Mouse (Mus musculus): ENCODE results near the gene Pappa2. TPM values are rescaled to one million over a fixed set of nuclear protein-coding genes. Genes with fewer than 3 reads are reported as not detected.

Pappa2 gene
- polyA plus RNA-seq, 1 experiment from 2014 or later = 0.29 TPM

DNA sequence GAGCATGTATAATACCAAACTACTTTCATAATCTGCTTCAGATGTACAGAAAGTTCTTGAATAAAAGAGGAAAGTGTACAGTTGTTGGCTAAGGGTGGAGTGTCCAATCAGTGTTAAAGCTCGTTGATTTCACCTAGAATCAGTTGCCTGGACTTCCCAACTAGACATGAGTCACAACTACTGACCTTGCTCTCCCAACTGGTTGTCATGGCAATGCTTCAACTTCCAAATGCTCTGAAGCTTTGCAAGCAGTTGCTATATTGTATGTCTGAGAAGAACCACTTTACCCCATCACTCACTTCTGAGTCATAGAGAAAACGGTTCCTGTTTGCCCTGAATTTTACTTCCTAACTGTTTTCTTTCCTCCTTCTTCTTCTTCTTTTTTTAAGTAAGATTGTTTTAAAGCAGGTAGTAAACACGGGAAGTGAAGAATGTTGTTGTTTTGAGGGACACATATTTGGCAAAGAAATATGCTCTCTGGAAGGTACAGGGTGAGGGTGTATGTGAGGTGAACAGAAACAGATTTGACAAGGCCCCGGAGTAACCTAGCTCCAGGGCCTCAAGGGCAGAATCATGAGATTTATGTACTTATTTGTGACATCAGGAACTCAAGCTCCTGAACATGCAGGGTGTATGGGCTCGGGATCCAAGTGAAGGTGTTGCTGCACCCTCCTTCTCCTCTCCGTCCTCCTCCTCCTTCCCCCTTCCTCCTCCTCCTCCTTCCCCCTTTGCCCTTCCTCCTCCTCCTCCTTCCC lies 32.1 kb downstream of the Pappa2 start:
- WGBS = 71% methylated on average over 5 of the region's 6 CpGs

GRCm38 (mm10) chr1:158944936-158945335 lies 35.4 kb downstream of the Pappa2 start:
- H3K36me3 ChIP-seq = no peaks in the 10 kb centered on the region
- no peak overlapping the region for H3K4me2 ChIP-seq
- ATAC-seq (replicated peaks; ENCODE audit: insufficient number of reproducible peaks, insufficient read depth, low FRiP score, low read depth) = no peak
- no peaks in the 10 kb centered on the region for H3K4me1 ChIP-seq (replicated peaks)
- H3K27me3 ChIP-seq = no peaks in the 10 kb centered on the region
- WGBS = 42% methylated on average over 4 of the region's 4 CpGs
- no peak overlapping the region for H3K4me3 ChIP-seq
- H3K9me3 ChIP-seq (replicated peaks) = no peaks in the 10 kb centered on the region
- no peak overlapping the region for H3K9ac ChIP-seq
- H3K27ac ChIP-seq = no peak overlapping the region

More for the DNA sequence above, 32.1 kb downstream of the Pappa2 start:
- no peak overlapping the region for H3K27ac ChIP-seq
- H3K9ac ChIP-seq = no peak overlapping the region
- no peaks in the 10 kb centered on the region for H3K36me3 ChIP-seq
- no peak overlapping the region for H3K4me3 ChIP-seq
- H3K27me3 ChIP-seq = no peaks in the 10 kb centered on the region
- H3K4me1 ChIP-seq (replicated peaks) = no peaks in the 10 kb centered on the region
- no peak for ATAC-seq (replicated peaks; ENCODE audit: insufficient number of reproducible peaks, insufficient read depth, low FRiP score, low read depth)
- no peaks in the 10 kb centered on the region for H3K9me3 ChIP-seq (replicated peaks)
- no peak overlapping the region for H3K4me2 ChIP-seq

- no peak for ATAC-seq (replicated peaks; ENCODE audit: insufficient number of reproducible peaks, insufficient read depth, low FRiP score, low read depth)
- Histone ChIP-seq H3K27ac (no peak overlapping the region), H3K4me2 (no peak overlapping the region), H3K4me1 (replicated peaks) (no peaks in the 10 kb centered on the region), H3K36me3 (no peaks in the 10 kb centered on the region), H3K9me3 (replicated peaks) (no peaks in the 10 kb centered on the region), H3K27me3 (no peaks in the 10 kb centered on the region), H3K9ac (no peak overlapping the region), H3K4me3 (no peak overlapping the region)
- 59% methylated on average over 3 of the region's 3 CpGs for WGBS
Observed at GRCm38 (mm10) chr1:158942864-158943263, 37.4 kb downstream of the Pappa2 start.

GRCm38 (mm10) chr1:158940966-158941365 lies 39.3 kb downstream of the Pappa2 start:
- Histone ChIP-seq H3K4me3 (no peak overlapping the region), H3K4me2 (no peak overlapping the region), H3K27me3 (no peaks in the 10 kb centered on the region), H3K36me3 (no peaks in the 10 kb centered on the region), H3K27ac (no peak overlapping the region), H3K4me1 (replicated peaks) (no peaks in the 10 kb centered on the region), H3K9me3 (replicated peaks) (no peaks in the 10 kb centered on the region), H3K9ac (no peak overlapping the region)
- no peak for ATAC-seq (replicated peaks; ENCODE audit: insufficient number of reproducible peaks, insufficient read depth, low FRiP score, low read depth)
- 84% methylated on average over 3 of the region's 3 CpGs for WGBS

GRCm38 (mm10) chr1:158934447-158934846 lies 45.8 kb downstream of the Pappa2 start:
- ATAC-seq (replicated peaks; ENCODE audit: insufficient number of reproducible peaks, insufficient read depth, low FRiP score, low read depth) = no peak
- Histone ChIP-seq H3K36me3 (no peaks in the 10 kb centered on the region), H3K27me3 (no peaks in the 10 kb centered on the region), H3K9ac (no peak overlapping the region), H3K4me2 (no peak overlapping the region), H3K4me1 (replicated peaks) (no peaks in the 10 kb centered on the region), H3K9me3 (replicated peaks) (no peaks in the 10 kb centered on the region), H3K4me3 (no peak overlapping the region), H3K27ac (no peak overlapping the region)
- 81% methylated on average over 3 of the region's 3 CpGs for WGBS

- Histone ChIP-seq H3K4me2 (no peak overlapping the region), H3K27me3 (no peaks in the 10 kb centered on the region), H3K4me1 (replicated peaks) (no peaks in the 10 kb centered on the region), H3K36me3 (no peaks in the 10 kb centered on the region), H3K9ac (no peak overlapping the region), H3K27ac (no peak overlapping the region), H3K9me3 (replicated peaks) (no peaks in the 10 kb centered on the region), H3K4me3 (no peak overlapping the region)
- no peak for ATAC-seq (replicated peaks; ENCODE audit: insufficient number of reproducible peaks, insufficient read depth, low FRiP score, low read depth)
- 78% methylated on average over 6 of the region's 6 CpGs for WGBS
Observed at GRCm38 (mm10) chr1:158931202-158931827, 49.0 kb downstream of the Pappa2 start.

DNA sequence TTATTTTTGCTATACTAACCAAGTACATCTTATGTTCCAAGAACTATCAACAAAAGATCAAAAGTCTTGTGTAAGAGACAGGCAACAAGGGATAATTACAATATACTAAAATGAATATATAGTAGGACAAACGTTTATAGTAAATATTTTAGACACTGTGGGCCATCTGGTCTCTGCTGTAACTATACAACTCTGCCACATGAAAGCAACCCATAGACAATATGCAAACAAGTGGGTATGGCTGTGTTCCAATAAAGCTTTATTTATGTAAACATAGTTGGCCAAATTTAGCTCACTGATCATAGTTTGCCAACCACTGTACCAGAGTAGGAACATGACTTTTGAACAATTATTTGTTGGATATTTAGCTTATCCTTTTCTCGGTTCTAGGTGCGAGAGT lies 50.9 kb downstream of the Pappa2 start:
- no peak for ATAC-seq (replicated peaks; ENCODE audit: insufficient number of reproducible peaks, insufficient read depth, low FRiP score, low read depth)
- H3K4me2 ChIP-seq = no peak overlapping the region
- H3K4me1 ChIP-seq (replicated peaks) = no peaks in the 10 kb centered on the region
- H3K27ac ChIP-seq = no peak overlapping the region
- WGBS = 72% methylated on average over 3 of the region's 3 CpGs
- H3K4me3 ChIP-seq = no peak overlapping the region
- H3K27me3 ChIP-seq = no peaks in the 10 kb centered on the region
- H3K36me3 ChIP-seq = no peaks in the 10 kb centered on the region
- H3K9ac ChIP-seq = no peak overlapping the region
- no peaks in the 10 kb centered on the region for H3K9me3 ChIP-seq (replicated peaks)

GRCm38 (mm10) chr1:158920451-158920850 lies 59.8 kb downstream of the Pappa2 start:
- WGBS = 49% methylated on average over 5 of the region's 5 CpGs
- Histone ChIP-seq H3K4me2 (no peak overlapping the region), H3K36me3 (no peaks in the 10 kb centered on the region), H3K4me1 (replicated peaks) (no peaks in the 10 kb centered on the region), H3K9me3 (replicated peaks) (no peaks in the 10 kb centered on the region), H3K27me3 (no peaks in the 10 kb centered on the region), H3K27ac (no peak overlapping the region), H3K4me3 (no peak overlapping the region), H3K9ac (no peak overlapping the region)
- ATAC-seq (replicated peaks; ENCODE audit: insufficient number of reproducible peaks, insufficient read depth, low FRiP score, low read depth) = no peak

GRCm38 (mm10) chr1:158918890-158919289 lies 61.4 kb downstream of the Pappa2 start:
- Histone ChIP-seq H3K4me3 (no peak overlapping the region), H3K27me3 (no peaks in the 10 kb centered on the region), H3K27ac (no peak overlapping the region), H3K9me3 (replicated peaks) (no peaks in the 10 kb centered on the region), H3K4me2 (no peak overlapping the region), H3K9ac (no peak overlapping the region), H3K36me3 (no peaks in the 10 kb centered on the region), H3K4me1 (replicated peaks) (no peaks in the 10 kb centered on the region)
- WGBS = 61% methylated on average over 3 of the region's 3 CpGs
- no peak for ATAC-seq (replicated peaks; ENCODE audit: insufficient number of reproducible peaks, insufficient read depth, low FRiP score, low read depth)

GRCm38 (mm10) chr1:158917067-158917466 lies 63.2 kb downstream of the Pappa2 start:
- H3K27me3 ChIP-seq = no peaks in the 10 kb centered on the region
- ATAC-seq (replicated peaks; ENCODE audit: insufficient number of reproducible peaks, insufficient read depth, low FRiP score, low read depth) = no peak
- 67% methylated on average over 3 of the region's 3 CpGs for WGBS

GRCm38 (mm10) chr1:158915592-158915991 lies 64.7 kb downstream of the Pappa2 start:
- Histone ChIP-seq H3K4me2 (no peak overlapping the region), H3K9ac (no peak overlapping the region), H3K36me3 (no peaks in the 10 kb centered on the region), H3K4me3 (no peak overlapping the region), H3K27ac (no peak overlapping the region), H3K27me3 (no peaks in the 10 kb centered on the region), H3K4me1 (replicated peaks) (no peaks in the 10 kb centered on the region), H3K9me3 (replicated peaks) (no peaks in the 10 kb centered on the region)
- no peak for ATAC-seq (replicated peaks; ENCODE audit: insufficient number of reproducible peaks, insufficient read depth, low FRiP score, low read depth)
- WGBS = 86% methylated on average over 5 of the region's 5 CpGs

More at GRCm38 (mm10) chr1:158917067-158917466, 63.2 kb downstream of the Pappa2 start:
- H3K36me3 ChIP-seq = no peaks in the 10 kb centered on the region
- no peaks in the 10 kb centered on the region for H3K9me3 ChIP-seq (replicated peaks)
- H3K4me2 ChIP-seq = no peak overlapping the region
- H3K4me1 ChIP-seq (replicated peaks) = no peaks in the 10 kb centered on the region
- H3K27ac ChIP-seq = no peak overlapping the region
- H3K4me3 ChIP-seq = no peak overlapping the region
- no peak overlapping the region for H3K9ac ChIP-seq

DNA sequence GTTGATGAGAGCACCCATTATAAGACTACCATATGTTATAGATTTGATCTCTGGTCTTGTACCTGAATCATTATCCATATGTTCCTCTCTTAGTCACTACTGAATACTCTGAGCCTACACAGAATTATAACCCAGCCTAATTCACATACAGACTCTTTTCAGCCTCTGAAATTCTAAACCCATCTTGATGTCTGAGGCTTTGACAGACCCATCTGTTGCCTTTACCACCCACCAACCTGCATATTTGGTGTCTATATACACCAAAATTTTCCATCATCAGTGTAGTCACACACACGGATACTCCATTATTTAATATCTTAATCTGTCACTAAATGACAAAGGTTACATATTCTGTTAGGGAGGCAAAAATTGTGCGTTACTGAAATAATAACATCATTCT lies 69.6 kb downstream of the Pappa2 start:
- H3K27me3 ChIP-seq = no peaks in the 10 kb centered on the region
- H3K4me3 ChIP-seq = no peak overlapping the region
- no peaks in the 10 kb centered on the region for H3K36me3 ChIP-seq
- H3K4me2 ChIP-seq = no peak overlapping the region
- no peak for ATAC-seq (replicated peaks; ENCODE audit: insufficient number of reproducible peaks, insufficient read depth, low FRiP score, low read depth)
- H3K9me3 ChIP-seq (replicated peaks) = no peaks in the 10 kb centered on the region; the same call in 1 of the 2 replicates
- no peak overlapping the region for H3K27ac ChIP-seq
- no peaks in the 10 kb centered on the region for H3K4me1 ChIP-seq (replicated peaks)
- no peak overlapping the region for H3K9ac ChIP-seq
- 78% methylated on average over 2 of the region's 2 CpGs for WGBS

Measured in heart, embryonic 15.5 days (tissue).